Mouse (Mus musculus): ENCODE results near the gene Pvalb.
A peak's percentile ranks its signal among the peaks of the same experiment; 100 is the strongest.

Gene Pvalb

GRCm38 (mm10) chr15:78178397-78178796, 27.8 kb downstream of the Pvalb start:
- peak; percentile 83 for DNase-seq (ENCODE audit: low read depth, low spot score)
- H3K27me3 ChIP-seq (ENCODE audit: control insufficient read depth, insufficient read depth, low read length, poor library complexity, severe bottlenecking): no peaks in the 10 kb centered on the region
- no peaks in the 10 kb centered on the region for H3K36me3 ChIP-seq (ENCODE audit: control insufficient read depth, insufficient read depth, low read length, poor library complexity, severe bottlenecking)

- Histone ChIP-seq H3K36me3 (ENCODE audit: control insufficient read depth, insufficient read depth, low read length, poor library complexity, severe bottlenecking) (no peaks in the 10 kb centered on the region), H3K27me3 (ENCODE audit: control insufficient read depth, insufficient read depth, low read length, poor library complexity, severe bottlenecking) (no peaks in the 10 kb centered on the region)
- no peak for DNase-seq (ENCODE audit: low read depth, low spot score)
These were observed 28.9 kb downstream of the Pvalb start for GRCm38 (mm10) chr15:78177257-78177656.

- Histone ChIP-seq H3K27me3 (ENCODE audit: control insufficient read depth, insufficient read depth, low read length, poor library complexity, severe bottlenecking) (no peaks in the 10 kb centered on the region), H3K36me3 (ENCODE audit: control insufficient read depth, insufficient read depth, low read length, poor library complexity, severe bottlenecking) (no peaks in the 10 kb centered on the region)
- no peak for DNase-seq (ENCODE audit: low read depth, low spot score)
These were observed 31.3 kb downstream of the Pvalb start for GRCm38 (mm10) chr15:78174887-78175245.

- H3K36me3 ChIP-seq (ENCODE audit: control insufficient read depth, insufficient read depth, low read length, poor library complexity, severe bottlenecking): no peaks in the 10 kb centered on the region
- peak; percentile 99 for DNase-seq (ENCODE audit: low read depth, low spot score)
These were observed 32.0 kb downstream of the Pvalb start, which contains the start of gene Ift27 for GRCm38 (mm10) chr15:78173972-78174886. Ift27 (minus strand) TSS chr15:78174107.

DNA sequence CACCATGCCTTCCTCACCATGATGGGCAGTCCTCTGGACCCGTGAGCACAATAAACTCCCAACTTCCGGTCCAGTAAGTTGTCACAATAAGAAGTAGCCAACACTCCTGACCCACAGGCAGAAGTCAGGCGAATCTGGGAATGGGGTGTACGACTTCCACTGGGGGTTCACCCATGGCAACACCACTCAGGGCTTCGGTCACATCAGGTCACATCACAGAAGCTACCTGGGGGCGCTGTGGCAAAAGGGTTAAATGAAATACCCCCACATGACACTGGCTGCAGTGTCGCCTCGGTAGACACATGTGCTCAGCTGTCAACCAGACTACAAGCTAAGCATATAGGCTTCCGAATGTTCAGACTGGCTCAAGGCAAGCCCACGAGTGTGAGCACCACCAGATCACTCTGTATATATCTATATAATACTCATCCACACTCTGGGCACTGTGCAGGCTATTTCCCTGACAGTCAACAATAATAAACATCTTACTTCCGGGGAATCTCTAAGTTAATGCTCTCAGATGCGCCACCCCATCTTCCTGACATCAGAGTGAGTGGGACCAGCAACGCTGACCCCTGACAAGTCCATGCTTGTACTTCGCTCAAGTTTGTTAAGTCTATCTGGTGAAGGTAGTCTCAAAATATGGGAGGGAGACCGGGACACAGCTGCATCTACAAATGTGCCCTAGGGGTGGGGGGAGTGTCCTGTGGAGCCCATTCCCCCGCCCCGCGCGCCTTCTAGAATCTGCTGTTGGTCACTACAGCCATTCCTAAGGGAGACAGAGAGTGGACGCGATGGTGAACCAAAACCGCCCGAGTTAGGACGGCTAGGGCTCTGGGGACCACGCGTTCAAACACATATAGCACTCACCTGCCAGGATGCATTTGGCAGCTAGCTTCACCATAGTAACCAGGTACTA, 33.0 kb downstream of the Pvalb start:
- no peaks in the 10 kb centered on the region for H3K36me3 ChIP-seq (ENCODE audit: control insufficient read depth, insufficient read depth, low read length, poor library complexity, severe bottlenecking)
- no peaks in the 10 kb centered on the region for H3K27me3 ChIP-seq (ENCODE audit: control insufficient read depth, insufficient read depth, low read length, poor library complexity, severe bottlenecking)
- DNase-seq (ENCODE audit: low read depth, low spot score): no peak

More at GRCm38 (mm10) chr15:78173972-78174886, 32.0 kb downstream of the Pvalb start, which contains the start of gene Ift27:
- no peaks in the 10 kb centered on the region for H3K27me3 ChIP-seq (ENCODE audit: control insufficient read depth, insufficient read depth, low read length, poor library complexity, severe bottlenecking)

GRCm38 (mm10) chr15:78172256-78172898, 33.8 kb downstream of the Pvalb start:
- Histone ChIP-seq H3K27me3 (ENCODE audit: control insufficient read depth, insufficient read depth, low read length, poor library complexity, severe bottlenecking) (no peaks in the 10 kb centered on the region), H3K36me3 (ENCODE audit: control insufficient read depth, insufficient read depth, low read length, poor library complexity, severe bottlenecking) (no peaks in the 10 kb centered on the region)
- DNase-seq (ENCODE audit: low read depth, low spot score): peak; percentile 67

DNA sequence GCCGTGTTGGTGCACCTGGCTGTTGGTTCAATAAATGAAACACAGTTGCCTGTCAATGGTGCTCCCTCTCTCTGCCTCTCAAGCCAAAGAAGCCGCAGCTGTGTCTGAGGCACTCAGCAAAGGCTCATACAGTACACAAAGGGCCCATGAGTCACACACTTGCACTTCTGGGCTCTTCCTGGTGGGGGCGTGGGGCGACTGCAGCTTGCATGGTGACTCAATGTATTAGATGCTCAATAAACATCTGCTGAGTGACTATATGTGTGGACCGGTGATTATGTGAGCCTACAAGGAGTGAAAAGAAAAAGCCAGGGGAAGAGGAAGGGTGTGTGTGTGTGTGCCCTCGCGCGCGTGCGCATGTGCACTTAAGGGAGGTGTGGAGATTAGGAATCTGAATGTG, 34.5 kb downstream of the Pvalb start:
- H3K27me3 ChIP-seq (ENCODE audit: control insufficient read depth, insufficient read depth, low read length, poor library complexity, severe bottlenecking): no peaks in the 10 kb centered on the region
- DNase-seq (ENCODE audit: low read depth, low spot score): peak; percentile 49
- no peaks in the 10 kb centered on the region for H3K36me3 ChIP-seq (ENCODE audit: control insufficient read depth, insufficient read depth, low read length, poor library complexity, severe bottlenecking)

DNA sequence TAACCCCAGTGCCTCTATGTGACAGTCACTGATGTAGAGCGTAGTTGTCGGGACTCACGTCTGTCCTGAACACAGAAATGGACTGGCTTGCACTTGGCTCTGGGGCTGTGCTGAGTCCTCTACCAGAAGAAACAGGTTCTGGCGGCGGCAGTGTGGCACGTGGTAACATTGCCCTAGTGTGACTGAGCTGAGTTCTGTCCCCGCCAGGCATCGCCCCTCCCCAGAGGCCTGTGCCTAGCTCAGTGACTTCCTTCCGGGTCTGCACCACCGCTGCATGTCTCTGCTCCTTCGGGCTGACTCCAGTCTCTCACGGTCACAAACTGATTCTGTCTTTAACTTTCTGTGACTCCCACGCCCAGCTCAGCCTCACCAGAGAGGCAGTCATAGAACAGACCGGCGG, 35.5 kb downstream of the Pvalb start:
- peak; percentile 76 for DNase-seq (ENCODE audit: low read depth, low spot score)
- no peaks in the 10 kb centered on the region for H3K27me3 ChIP-seq (ENCODE audit: control insufficient read depth, insufficient read depth, low read length, poor library complexity, severe bottlenecking)
- no peaks in the 10 kb centered on the region for H3K36me3 ChIP-seq (ENCODE audit: control insufficient read depth, insufficient read depth, low read length, poor library complexity, severe bottlenecking)

- no peaks in the 10 kb centered on the region for H3K36me3 ChIP-seq (ENCODE audit: control insufficient read depth, insufficient read depth, low read length, poor library complexity, severe bottlenecking)
- no peaks in the 10 kb centered on the region for H3K27me3 ChIP-seq (ENCODE audit: control insufficient read depth, insufficient read depth, low read length, poor library complexity, severe bottlenecking)
- DNase-seq (ENCODE audit: low read depth, low spot score): no peak
These were observed 36.6 kb downstream of the Pvalb start for GRCm38 (mm10) chr15:78169566-78169965.

DNA sequence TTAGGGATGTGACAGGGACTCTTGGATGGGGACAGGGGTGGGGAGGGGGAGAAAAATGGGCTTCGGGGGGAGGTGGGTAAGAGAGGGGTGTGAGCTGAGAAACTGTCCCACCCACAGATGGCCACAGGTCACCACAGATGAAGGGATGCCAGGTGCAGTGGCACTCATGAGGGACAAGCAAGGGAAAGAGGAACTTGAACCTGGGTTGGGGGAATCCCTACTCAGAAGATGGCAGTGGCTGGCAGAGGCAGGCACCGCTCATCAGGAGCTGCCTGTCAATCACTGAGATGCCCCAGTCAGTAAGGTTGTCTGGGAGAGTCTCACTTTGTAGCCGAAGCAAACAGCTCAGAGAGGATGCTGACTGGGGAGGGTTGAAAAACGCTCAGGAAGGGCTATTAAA, 40.9 kb downstream of the Pvalb start:
- H3K27me3 ChIP-seq (ENCODE audit: control insufficient read depth, insufficient read depth, low read length, poor library complexity, severe bottlenecking): no peaks in the 10 kb centered on the region
- DNase-seq (ENCODE audit: low read depth, low spot score): peak; percentile 87

GRCm38 (mm10) chr15:78164466-78164865, 41.7 kb downstream of the Pvalb start:
- no peak for DNase-seq (ENCODE audit: low read depth, low spot score)
- Histone ChIP-seq H3K27me3 (ENCODE audit: control insufficient read depth, insufficient read depth, low read length, poor library complexity, severe bottlenecking) (no peaks in the 10 kb centered on the region), H3K36me3 (ENCODE audit: control insufficient read depth, insufficient read depth, low read length, poor library complexity, severe bottlenecking) (peaks cover 2% of the 10 kb centered on the region; the same call in 1 of the 2 replicates)

More for the DNA sequence above, 40.9 kb downstream of the Pvalb start:
- H3K36me3 ChIP-seq (ENCODE audit: control insufficient read depth, insufficient read depth, low read length, poor library complexity, severe bottlenecking): peaks cover 2% of the 10 kb centered on the region; the same call in 1 of the 2 replicates

DNA sequence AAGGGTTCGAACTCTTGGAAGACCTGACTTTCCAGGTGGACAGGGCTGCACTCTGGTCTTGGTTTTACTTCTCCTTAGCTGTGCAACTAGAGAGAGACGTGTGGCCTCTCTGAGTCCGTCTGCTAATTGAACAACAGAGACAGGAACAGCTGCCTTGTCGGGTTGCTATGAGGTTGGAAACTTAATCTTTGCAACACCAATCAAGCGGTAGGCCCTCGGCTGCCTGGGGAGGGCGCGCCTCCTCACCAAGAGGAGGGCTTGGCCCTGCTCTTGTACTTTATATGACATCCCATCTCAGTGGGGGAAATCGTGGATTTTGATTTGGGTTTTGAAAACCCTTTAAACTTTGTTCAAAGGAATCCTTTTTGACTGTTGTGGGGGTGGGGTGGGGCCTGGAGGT, 44.3 kb downstream of the Pvalb start:
- DNase-seq (ENCODE audit: low read depth, low spot score): peak; percentile 54
- Histone ChIP-seq H3K27me3 (ENCODE audit: control insufficient read depth, insufficient read depth, low read length, poor library complexity, severe bottlenecking) (no peaks in the 10 kb centered on the region), H3K36me3 (ENCODE audit: control insufficient read depth, insufficient read depth, low read length, poor library complexity, severe bottlenecking) (peaks cover 2% of the 10 kb centered on the region; the same call in 1 of the 2 replicates)

- no peak for DNase-seq (ENCODE audit: low read depth, low spot score)
- H3K27me3 ChIP-seq (ENCODE audit: control insufficient read depth, insufficient read depth, low read length, poor library complexity, severe bottlenecking): no peaks in the 10 kb centered on the region
- peaks cover 2% of the 10 kb centered on the region; the same call in 1 of the 2 replicates for H3K36me3 ChIP-seq (ENCODE audit: control insufficient read depth, insufficient read depth, low read length, poor library complexity, severe bottlenecking)
These were observed 47.9 kb downstream of the Pvalb start for GRCm38 (mm10) chr15:78158335-78158734.

DNA sequence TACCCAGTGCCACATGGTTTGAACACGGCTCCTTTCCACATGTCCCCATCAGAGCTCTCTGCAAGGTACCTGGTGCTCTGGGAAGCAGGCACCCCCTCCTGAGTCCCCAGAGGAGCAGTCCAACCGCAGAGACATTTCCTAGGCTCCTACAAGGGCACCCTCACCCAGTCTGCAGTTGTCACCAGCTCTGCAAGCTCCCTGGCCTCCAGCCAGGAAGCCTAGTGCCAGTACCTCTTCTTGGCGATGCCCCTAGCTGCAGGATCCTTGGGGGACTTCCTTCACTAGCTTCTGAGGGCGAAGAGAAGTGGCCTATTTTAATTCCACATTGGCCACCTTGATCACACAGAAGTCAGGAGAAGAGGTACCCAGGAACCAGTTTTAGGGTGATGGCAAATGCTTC, 48.4 kb downstream of the Pvalb start:
- no peak for DNase-seq (ENCODE audit: low read depth, low spot score)
- Histone ChIP-seq H3K27me3 (ENCODE audit: control insufficient read depth, insufficient read depth, low read length, poor library complexity, severe bottlenecking) (no peaks in the 10 kb centered on the region), H3K36me3 (ENCODE audit: control insufficient read depth, insufficient read depth, low read length, poor library complexity, severe bottlenecking) (peaks cover under 1% of the 10 kb centered on the region; the same call in 1 of the 2 replicates)

All from splenic B cell, adult 2 months (primary cell).